Mouse (Mus musculus) activated CD4-positive, CD25-positive, alpha-beta regulatory T cell, adult 9 weeks (primary cell): ENCODE data around the gene Rai1. TPM values are rescaled to one million over a fixed set of nuclear protein-coding genes. Genes with fewer than 3 reads are reported as not detected.

Experiments used
- polyA plus RNA-seq: library from polyadenylated mRNA; unstranded; fragments of 100-300 nt; shearing (Covaris generic); gene quantifications from one replicate; pipeline ENCODE4 v1.2.1, GENCODE M21; 2017

The Rai1 gene
- polyA plus RNA-seq: 10.7 TPM

GRCm38 (mm10) chr11:60104810-60105592 lies at the start of gene Rai1:
Gene Rai1 (plus strand): TSS chr11:60105013.

GRCm38 (mm10) chr11:60222469-60223236 lies 117.8 kb downstream of the Rai1 start, which contains the start of gene Srebf1:
Gene Srebf1 (minus strand): TSS chr11:60222581.

Other genes starting within 250 kb of the Rai1 start
- gene Med9, start 156.8 kb upstream of the Rai1 start, polyA plus RNA-seq: 10.8 TPM
- gene Rasd1, start 140.1 kb upstream of the Rai1 start, polyA plus RNA-seq: 0.17 TPM
- gene Pemt, start 58.5 kb upstream of the Rai1 start, polyA plus RNA-seq: 2.1 TPM
- 90.8 TPM for gene Srebf1, start 117.6 kb downstream of the Rai1 start, polyA plus RNA-seq
- 61.6 TPM for gene Tom1l2, start 247.9 kb downstream of the Rai1 start, polyA plus RNA-seq
- 0.95 TPM for gene Drc3, start 248.3 kb downstream of the Rai1 start, polyA plus RNA-seq